Mouse (Mus musculus): ENCODE measurements around the gene Apobec1. TPM values are rescaled to one million over a fixed set of nuclear protein-coding genes. Genes with fewer than 3 reads are reported as not detected.
"Not testable (repeated sequence)": the region's sequence is repeated elsewhere in the genome, so short reads cannot be mapped to it uniquely, and the experiment has no call there.

Apobec1 gene
- 1 to 10 TPM; 6.3 to 8.0 TPM for total RNA-seq (2021)

- peak; percentile 76 to 78 for DNase-seq
- intact Hi-C loops (cut with DNase I), result loop anchor here (5.0 kb wide), 1 partner anchor 210 kb away; no protein-coding TSS in a partner anchor
These were observed at the start of gene Apobec1 for GRCm38 (mm10) chr6:122602242-122602991. TSS of gene Apobec1 (minus strand) at chr6:122602444.

- intact Hi-C loops (cut with DNase I), result no loop called here
- no peak for DNase-seq
These were observed 48.2 kb upstream of the Apobec1 start for GRCm38 (mm10) chr6:122650398-122650980.

GRCm38 (mm10) chr6:122649903-122650302 is 47.7 kb upstream of the Apobec1 start:
- no peak for DNase-seq
- intact Hi-C loops (cut with DNase I), result no loop called here

DNA sequence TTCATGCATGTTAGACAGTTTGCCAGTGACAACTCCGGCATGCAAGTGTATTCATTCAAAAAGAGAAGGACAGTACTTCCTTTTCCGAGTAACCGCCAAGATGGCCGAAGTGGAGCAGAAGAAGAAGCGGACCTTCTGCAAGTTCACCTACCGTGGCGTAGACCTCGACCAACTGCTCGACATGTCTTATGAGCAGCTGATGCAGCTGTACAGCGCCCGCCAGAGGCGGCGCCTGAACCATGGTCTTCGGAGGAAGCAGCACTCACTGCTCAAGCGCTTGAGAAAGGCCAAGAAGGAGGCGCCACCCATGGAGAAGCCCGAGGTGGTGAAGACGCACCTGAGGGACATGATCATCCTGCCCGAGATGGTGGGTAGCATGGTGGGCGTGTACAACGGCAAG is 42.0 kb upstream of the Apobec1 start:
- DNase-seq; intact Hi-C loops (cut with DNase I): not testable (repeated sequence)

GRCm38 (mm10) chr6:122637566-122637965 is 35.3 kb upstream of the Apobec1 start:
- DNase-seq; intact Hi-C loops (cut with DNase I): not testable (repeated sequence)

DNA sequence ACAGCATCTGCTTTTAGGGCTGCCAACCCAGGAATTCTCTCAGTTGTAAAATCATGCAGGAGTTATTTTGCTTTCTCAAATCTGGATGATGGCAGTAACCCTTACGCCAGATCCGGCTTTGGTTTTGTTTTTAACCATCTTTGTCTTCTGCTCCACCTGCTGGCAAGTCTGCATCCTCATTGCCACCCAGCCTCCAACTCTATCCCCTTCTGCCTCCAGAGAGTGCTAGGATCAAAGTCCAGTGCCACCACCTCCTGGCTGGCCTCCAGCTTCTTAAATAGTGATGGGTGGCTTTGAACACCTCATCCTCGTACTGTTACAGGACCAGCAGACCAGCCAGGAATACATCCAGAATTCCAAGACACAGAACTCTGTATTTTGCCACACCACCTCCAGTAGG is 34.4 kb upstream of the Apobec1 start:
- no peak for DNase-seq
- intact Hi-C loops (cut with DNase I), result no loop called here

DNA sequence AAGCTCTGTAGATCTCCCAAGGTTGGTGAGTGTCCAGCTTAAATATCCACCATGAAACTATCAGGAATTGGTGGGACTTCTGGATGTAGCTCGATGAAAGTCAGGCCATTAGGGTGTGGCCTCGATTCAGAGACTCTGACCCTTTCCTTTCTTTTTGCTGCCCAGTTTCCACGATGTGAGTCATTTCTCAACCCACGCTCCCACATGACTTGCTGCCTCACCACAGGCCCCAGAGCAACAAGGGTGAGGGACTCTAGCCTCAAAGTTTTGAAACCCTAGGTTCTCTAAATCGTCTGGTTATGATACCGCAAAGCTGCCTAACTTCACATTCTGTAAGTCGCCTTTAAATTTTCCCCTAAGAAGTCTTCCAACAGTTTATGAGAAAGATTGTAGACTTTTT is 33.1 kb upstream of the Apobec1 start:
- no peak for DNase-seq
- intact Hi-C loops (cut with DNase I), result no loop called here

DNA sequence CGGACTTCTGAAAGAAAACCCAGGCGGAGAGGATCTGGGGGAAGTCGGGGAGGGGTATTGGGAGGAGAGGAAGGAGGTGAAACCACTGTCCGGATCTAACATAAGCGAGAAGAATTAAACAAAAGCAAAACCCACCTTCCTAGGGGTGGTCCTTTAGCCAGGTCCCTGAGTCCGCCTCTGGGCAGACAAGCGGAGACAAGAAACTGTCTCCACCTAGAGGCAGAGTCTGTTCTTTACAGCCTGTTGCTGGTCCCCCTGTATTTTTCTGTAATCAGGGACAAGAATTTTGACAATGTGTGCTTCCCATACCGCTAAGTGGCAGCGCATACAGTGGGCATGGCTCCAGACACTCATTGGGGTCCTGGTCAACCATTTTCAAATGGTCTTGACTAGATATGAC is 31.2 kb upstream of the Apobec1 start:
- intact Hi-C loops (cut with DNase I), result loop anchor here (1.0 to 2.0 kb wide), 2 partner anchors 38 to 77 kb away; no protein-coding TSS in a partner anchor
- DNase-seq, result peak; percentile 30 to 35

- intact Hi-C loops (cut with DNase I), result no loop called here
- no peak for DNase-seq
These were observed 25.3 kb upstream of the Apobec1 start for GRCm38 (mm10) chr6:122627469-122628108.

GRCm38 (mm10) chr6:122626110-122626509 is 23.9 kb upstream of the Apobec1 start, which contains the start of gene Dppa3:
TSS of gene Dppa3 (plus strand) at chr6:122626410.
- intact Hi-C loops (cut with DNase I), result no loop called here
- no peak for DNase-seq

DNA sequence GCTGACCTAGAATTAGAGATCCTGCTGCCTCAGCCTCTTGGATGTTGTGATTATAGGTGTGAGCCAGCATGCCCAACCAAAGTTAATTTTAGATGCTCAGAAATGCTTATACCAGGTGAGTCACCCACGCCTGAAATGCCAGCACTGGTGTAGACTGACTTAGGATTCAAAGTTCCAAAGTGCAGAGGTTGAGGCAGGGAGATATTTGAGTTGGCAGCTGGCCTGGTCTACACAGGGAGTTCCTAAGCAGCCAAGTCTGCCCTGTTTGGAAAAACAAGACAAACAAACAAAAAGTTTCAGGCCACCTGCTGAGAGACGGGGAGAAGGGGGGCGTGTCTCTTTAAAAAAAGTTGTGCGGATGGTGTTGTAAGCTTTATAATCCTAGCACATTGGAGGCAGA is 22.9 kb upstream of the Apobec1 start:
- no peak for DNase-seq
- intact Hi-C loops (cut with DNase I), result no loop called here

GRCm38 (mm10) chr6:122624480-122624879 is 22.2 kb upstream of the Apobec1 start:
- DNase-seq, result no peak
- intact Hi-C loops (cut with DNase I), result no loop called here

DNA sequence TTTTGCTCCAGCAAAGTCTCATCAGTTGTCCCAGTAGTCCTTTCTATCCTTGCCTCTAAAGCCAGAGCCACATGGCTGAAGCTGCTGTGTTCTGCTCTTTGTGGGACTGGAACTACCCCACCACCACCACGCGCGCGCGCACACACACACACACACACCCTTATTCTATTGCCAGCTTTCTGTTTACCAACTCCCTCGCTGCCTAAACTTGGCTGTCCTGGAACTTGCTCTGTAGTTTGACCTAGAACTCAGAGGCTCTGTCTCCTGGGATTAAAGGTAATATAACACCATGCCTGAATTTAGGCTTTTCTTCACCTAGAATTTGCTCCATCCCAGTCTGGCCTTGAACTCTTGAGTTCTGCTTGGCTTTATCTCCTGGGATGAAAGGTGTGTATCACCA is 18.8 kb upstream of the Apobec1 start:
- intact Hi-C loops (cut with DNase I), result no loop called here
- DNase-seq, result no peak

GRCm38 (mm10) chr6:122616022-122616421 is 13.8 kb upstream of the Apobec1 start:
- intact Hi-C loops (cut with DNase I), result no loop called here
- DNase-seq, result no peak

DNA sequence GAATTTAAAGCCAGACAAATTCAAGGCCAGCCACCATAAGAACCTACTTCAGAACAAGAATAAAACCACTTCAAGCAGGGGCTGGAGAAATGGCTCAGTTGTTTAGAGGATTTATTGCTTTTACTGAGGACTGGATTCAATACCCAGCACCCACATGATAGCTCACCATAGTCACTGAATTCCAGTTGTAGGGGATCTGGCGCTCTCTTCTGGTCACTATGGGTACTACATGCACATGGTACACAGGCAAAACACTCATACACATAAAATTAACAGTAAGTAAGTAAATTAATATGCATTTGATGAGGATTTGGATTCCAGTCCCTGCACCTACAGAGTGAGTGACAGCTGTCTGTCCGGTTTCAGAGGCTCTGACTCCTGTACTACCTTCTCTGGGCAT is 11.8 kb upstream of the Apobec1 start:
- DNase-seq, result no peak
- intact Hi-C loops (cut with DNase I), result no loop called here

GRCm38 (mm10) chr6:122612426-122612825 is 10.2 kb upstream of the Apobec1 start:
- DNase-seq, result no peak
- intact Hi-C loops (cut with DNase I), result no loop called here

DNA sequence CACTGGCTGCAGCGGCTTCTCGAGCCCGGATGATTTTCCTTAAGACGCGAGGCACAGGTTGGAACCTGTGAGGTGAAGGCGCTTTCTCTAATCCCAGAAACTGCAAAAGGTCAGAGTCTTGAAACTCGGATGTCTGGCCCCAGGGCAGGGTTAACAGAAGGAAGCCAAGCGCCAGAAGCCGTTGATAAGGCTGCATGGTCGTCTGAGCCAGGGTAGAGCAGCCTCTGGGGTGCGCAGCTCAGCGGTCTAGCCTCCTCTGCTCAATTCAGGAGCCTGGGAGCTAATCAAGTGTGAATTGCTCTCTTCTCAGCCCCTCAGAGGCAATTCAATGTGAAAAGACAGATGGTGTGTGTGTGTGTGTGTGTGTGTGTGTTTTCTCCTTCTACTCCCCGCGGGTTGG is 7.5 kb upstream of the Apobec1 start, which contains the start of gene Gdf3:
Gene Gdf3, minus strand, starts transcription at position 317 of the 400 bp plus-strand sequence.
- no peak for DNase-seq
- intact Hi-C loops (cut with DNase I), result no loop called here

DNA sequence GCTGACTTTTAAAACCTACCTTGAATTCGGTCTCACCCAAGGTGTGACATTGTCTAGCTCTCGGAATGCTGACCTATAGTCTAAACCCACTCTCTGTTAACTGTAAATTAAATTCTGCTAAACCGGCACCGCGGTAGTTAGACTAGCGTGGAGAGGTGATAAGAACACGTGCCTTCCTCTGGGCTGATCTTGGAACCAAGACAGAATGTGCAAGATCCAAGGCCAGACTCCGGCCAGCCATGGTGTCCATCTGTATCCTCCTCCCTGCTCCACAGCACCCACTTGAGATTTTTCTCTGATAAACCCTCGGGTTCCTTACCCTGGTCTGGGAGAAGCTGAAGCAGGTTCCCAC is 7.1 kb upstream of the Apobec1 start:
- DNase-seq, result no peak
- intact Hi-C loops (cut with DNase I), result no loop called here

- intact Hi-C loops (cut with DNase I), result no loop called here
- DNase-seq, result no peak
These were observed 6.5 kb upstream of the Apobec1 start for GRCm38 (mm10) chr6:122608434-122609376.

DNA sequence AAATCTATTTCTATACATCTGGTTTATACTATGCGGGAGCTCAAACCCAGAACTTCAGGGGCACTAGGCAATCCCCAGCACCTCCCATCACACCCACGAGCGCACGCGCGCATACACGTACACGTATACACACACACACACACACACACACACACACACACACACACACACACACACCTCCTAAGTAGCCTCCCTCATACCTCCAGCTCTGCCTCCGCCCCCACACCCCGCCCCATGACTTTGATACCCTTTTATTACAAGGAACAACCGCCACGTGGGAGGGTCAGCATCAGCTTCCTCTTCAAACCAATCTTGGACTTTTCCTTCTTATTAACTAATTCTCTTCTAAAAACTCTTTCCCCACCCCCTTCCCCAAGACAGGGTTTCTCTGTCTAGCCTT is 5.5 kb upstream of the Apobec1 start:
- intact Hi-C loops (cut with DNase I), result no loop called here
- DNase-seq, result no peak

GRCm38 (mm10) chr6:122606661-122607060 is 4.4 kb upstream of the Apobec1 start:
- intact Hi-C loops (cut with DNase I), result no loop called here
- DNase-seq, result no peak

Measured in heart, postnatal 36 days (tissue).